Mouse (Mus musculus): ENCODE data around the gene Lcn11. TPM values are rescaled to one million over a fixed set of nuclear protein-coding genes. Genes with fewer than 3 reads are reported as not detected.

Gene Lcn11
- polyA plus RNA-seq, 1 experiment = 0.53 TPM

GRCm38 (mm10) chr2:25824751-25825150 lies 47.9 kb downstream of the Lcn11 start:
- no peak for DNase-seq (ENCODE audit: low read depth)

GRCm38 (mm10) chr2:25828344-25828947 lies 51.6 kb downstream of the Lcn11 start:
- DNase-seq (ENCODE audit: low read depth) = no peak

Other genes with a start within 250 kb of the Lcn11 start
- 13.7 and 17.0 TPM in 2 replicates for gene Traf2, start 230.1 kb upstream of the Lcn11 start, polyA plus RNA-seq (2012; rRNA removed)
- gene Edf1, start 219.2 kb upstream of the Lcn11 start, polyA plus RNA-seq (2012; rRNA removed) = 115 and 139 TPM in 2 replicates
- 8.0 and 13.4 TPM in 2 replicates for gene Mamdc4, start 202.2 kb upstream of the Lcn11 start, polyA plus RNA-seq (2012; rRNA removed)
- gene Phpt1, start 201.8 kb upstream of the Lcn11 start, polyA plus RNA-seq (2012; rRNA removed) = 57.5 and 83.3 TPM in 2 replicates
- gene Ajm1, start 195.3 kb upstream of the Lcn11 start, polyA plus RNA-seq (2012; rRNA removed) = 1.4 and 2.0 TPM in 2 replicates
- 58.5 and 65.8 TPM in 2 replicates for gene Rabl6, start 168.5 kb upstream of the Lcn11 start, polyA plus RNA-seq (2012; rRNA removed)
- gene Ccdc183, start 159.3 kb upstream of the Lcn11 start, polyA plus RNA-seq (2012; rRNA removed) = 1.0 and 1.6 TPM in 2 replicates
- 72.5 and 74.2 TPM in 2 replicates for gene Tmem141, start 155.0 kb upstream of the Lcn11 start, polyA plus RNA-seq (2012; rRNA removed)
- gene Fcna, start 149.0 kb upstream of the Lcn11 start, polyA plus RNA-seq (2012; rRNA removed) = 18.2 and 19.1 TPM in 2 replicates
- 4,084 and 9,522 TPM in 2 replicates for gene Lcn8, start 123.9 kb upstream of the Lcn11 start, polyA plus RNA-seq (2012; rRNA removed)
- gene Lcn5, start 119.1 kb upstream of the Lcn11 start, polyA plus RNA-seq (2012; rRNA removed) = 3,609 and 5,181 TPM in 2 replicates
- gene Lcn6, start 100.2 kb upstream of the Lcn11 start, polyA plus RNA-seq (2012; rRNA removed) = 342 and 466 TPM in 2 replicates
- gene Lcn10, start 94.3 kb upstream of the Lcn11 start, polyA plus RNA-seq (2012; rRNA removed) = 996 and 1,118 TPM in 2 replicates
- 25.9 and 27.0 TPM in 2 replicates for gene Obp2a, start 77.0 kb upstream of the Lcn11 start, polyA plus RNA-seq (2012; rRNA removed)
- gene Bmyc, start 70.3 kb upstream of the Lcn11 start, polyA plus RNA-seq (2012; rRNA removed) = 208 and 344 TPM in 2 replicates
- 0.19 and 0.22 TPM in 2 replicates for gene Obp2b, start 40.0 kb upstream of the Lcn11 start, polyA plus RNA-seq (2012; rRNA removed)
- not detected in 2 replicates for gene Lcn3, start 11.4 kb upstream of the Lcn11 start, polyA plus RNA-seq (2012; rRNA removed)
- gene Gm13539, start 5.2 kb downstream of the Lcn11 start, polyA plus RNA-seq (2012; rRNA removed) = not detected in 2 replicates
- 0.36 and 0.76 TPM in 2 replicates for gene Glt6d1, start 38.8 kb downstream of the Lcn11 start, polyA plus RNA-seq (2012; rRNA removed)
- gene Lcn9, start 46.1 kb downstream of the Lcn11 start, polyA plus RNA-seq (2012; rRNA removed) = 2,439 and 2,836 TPM in 2 replicates
- gene Sohlh1, start 70.2 kb downstream of the Lcn11 start, polyA plus RNA-seq (2012; rRNA removed) = 0.13 and 0.16 TPM in 2 replicates
- gene Kcnt1, start 86.7 kb downstream of the Lcn11 start, polyA plus RNA-seq (2012; rRNA removed) = 14.6 and 26.8 TPM in 2 replicates
- 13.0 and 17.7 TPM in 2 replicates for gene Camsap1, start 206.3 kb downstream of the Lcn11 start, polyA plus RNA-seq (2012; rRNA removed)
- 39.0 and 58.8 TPM in 2 replicates for gene Ubac1, start 244.7 kb downstream of the Lcn11 start, polyA plus RNA-seq (2012; rRNA removed)